Mouse (Mus musculus) left cerebral cortex, postnatal 25 days (tissue): ENCODE measurements around the gene Ccdc6. TPM values are rescaled to one million over a fixed set of nuclear protein-coding genes. Genes with fewer than 3 reads are reported as not detected.

Experiments used
- DNase-seq, 2 experiments: peaks; one replicate each; pipeline ENCODE4 v3.0.0; 2022; ENCODE audit warnings: low spot score in 2 of 2, mixed read lengths in 1 of 2
- intact Hi-C: fragments of 180-260 bp; cut with DNase I; formaldehyde crosslinking; loops from one replicate; pipeline ENCODE4 v1.15.1; 2025
- total RNA-seq, 2 experiments: library from RNA; stranded (reverse); gene quantifications; 2 replicates each; pipeline ENCODE4 v1.2.3; 2021

Ccdc6 gene
- 10 to 100 TPM; 52.0 to 55.3 TPM for total RNA-seq

DNA sequence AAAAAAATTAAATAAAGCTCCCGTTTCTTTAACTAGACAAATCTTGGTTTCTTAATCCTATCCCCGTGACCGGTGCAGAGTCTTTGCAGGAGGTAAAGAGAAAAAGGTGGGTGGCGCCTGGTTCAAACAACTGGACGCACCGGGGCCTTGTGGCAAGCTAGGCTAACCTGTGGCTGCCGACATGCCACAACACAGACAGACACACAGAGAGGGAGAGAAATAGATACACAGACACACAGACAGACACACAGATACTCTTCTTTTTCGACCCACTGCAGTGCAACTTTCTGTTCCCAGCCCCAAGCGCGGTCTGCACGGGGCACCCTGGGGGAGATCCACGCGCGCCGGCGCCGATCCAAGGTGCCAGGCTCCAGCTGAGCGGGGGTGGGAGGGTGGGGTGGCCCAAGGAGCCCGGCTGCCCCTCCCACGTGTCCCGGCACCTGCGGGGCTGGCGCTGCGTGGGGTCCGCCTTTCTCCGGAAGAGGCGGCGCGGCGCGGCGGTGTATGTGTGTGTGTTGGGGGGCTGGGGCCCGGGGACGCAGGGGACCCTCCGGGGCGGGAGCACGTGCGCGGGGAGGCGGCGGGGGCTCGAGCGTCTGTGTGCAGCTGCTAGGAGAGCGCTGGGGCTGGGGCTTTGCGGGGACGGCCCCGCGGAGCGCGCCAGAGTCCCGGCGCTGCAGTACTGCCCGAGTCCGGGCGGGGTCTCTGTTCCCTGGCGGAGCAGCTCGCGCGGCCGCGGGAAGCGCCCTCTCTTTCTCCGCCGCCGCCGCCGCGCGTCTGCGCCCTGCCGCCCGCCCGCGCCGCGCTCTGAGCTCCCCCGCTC, at the start of gene Ccdc6:
TSS of gene Ccdc6 (plus strand) at position 756 of the 823 bp plus-strand sequence.
- peak; percentile 74 to 84 for DNase-seq
- intact Hi-C loops, result loop anchor here (2.0 to 5.0 kb wide), 3 partner anchors 36 to 91 kb away; no protein-coding TSS in a partner anchor

GRCm38 (mm10) chr10:70049771-70050170, 47.1 kb upstream of the Ccdc6 start:
- intact Hi-C loops, result no loop called here
- no peak for DNase-seq

DNA sequence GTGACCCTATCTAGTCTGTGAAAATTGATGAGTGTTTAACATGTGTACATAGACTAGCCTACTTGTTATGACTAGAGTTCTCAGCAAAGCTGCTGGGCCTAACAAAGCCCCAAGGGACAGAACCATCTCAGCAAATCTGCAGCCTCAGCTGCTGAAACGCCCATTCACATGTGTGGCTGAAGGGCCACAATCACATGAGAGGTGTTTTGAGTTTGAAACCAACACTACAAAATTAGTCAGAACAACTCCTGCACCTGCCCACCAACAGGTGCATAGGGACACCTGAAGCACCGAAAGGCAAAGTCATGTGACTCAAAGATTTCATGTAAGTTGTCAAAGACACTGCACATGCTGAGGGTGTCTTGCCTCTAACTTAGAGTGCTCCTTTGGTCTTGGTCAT, 41.6 kb upstream of the Ccdc6 start:
- intact Hi-C loops, result no loop called here

DNA sequence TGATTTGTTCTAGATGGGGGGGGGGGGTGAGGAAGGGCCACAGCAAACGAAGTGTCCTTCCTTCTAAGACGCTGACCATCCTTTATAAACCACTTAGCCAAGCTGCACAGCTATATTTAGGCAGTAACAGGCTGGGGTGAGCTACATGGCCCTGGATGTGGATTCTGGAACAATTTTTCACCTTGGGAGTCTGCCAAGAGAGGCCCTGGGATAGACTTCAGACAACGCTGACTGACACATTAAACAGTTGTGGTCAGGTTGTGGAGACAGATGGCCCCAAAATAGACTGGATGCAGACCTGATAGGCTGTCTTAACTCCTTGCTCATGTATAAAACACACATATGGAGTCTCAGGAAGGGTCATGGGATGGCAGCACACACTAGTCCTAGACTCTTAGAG, 39.9 kb upstream of the Ccdc6 start:
- intact Hi-C loops, result no loop called here
- DNase-seq, result no peak

More for the DNA sequence above, 41.6 kb upstream of the Ccdc6 start:
- DNase-seq, result no peak

GRCm38 (mm10) chr10:70060021-70060688, 36.8 kb upstream of the Ccdc6 start:
- DNase-seq, result peak; percentile 56
- intact Hi-C loops, result no loop called here

DNA sequence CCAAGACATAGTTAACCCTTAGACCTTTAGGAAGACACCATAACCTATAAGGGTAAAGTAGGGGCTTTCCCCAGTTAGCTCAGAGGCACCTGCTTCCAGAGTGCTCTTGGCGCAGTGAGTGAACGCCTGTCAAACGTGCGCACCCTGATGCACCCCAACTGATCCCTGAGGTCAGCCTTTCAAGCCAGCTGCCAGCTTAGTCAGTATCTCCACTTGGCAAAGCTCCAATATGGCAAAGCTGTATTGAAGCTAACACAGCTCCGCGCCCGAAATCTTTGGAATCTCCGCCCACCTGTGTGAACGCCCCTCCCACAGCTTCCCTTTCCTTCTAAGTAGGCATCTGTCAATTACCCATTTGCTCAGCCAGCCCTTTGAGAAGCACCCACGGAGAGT, 36.2 kb upstream of the Ccdc6 start:
- peak; percentile 16 to 54 for DNase-seq
- intact Hi-C loops, result no loop called here

GRCm38 (mm10) chr10:70063881-70064555, 32.9 kb upstream of the Ccdc6 start:
- intact Hi-C loops, result no loop called here

DNA sequence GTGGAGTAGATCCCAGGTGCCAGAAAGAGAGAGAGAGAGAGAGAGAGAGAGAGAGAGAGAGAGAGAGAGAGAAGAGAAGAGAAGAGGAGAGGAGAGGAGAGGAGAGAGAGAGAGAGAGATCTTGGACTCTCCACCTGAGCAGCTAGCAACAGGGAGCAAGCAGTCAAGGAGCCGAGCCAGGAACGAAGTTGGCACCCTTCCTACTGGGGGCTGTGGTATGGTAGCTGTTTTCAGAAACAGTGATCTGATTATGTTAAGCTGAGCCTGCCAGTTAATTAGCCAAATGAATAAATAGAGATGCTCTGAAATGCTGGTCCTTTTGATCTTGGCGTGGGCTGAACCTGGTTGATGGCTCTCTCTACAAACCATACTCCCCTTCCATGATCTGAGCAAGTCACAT, 31.7 kb upstream of the Ccdc6 start:
- intact Hi-C loops, result no loop called here
- DNase-seq, result no peak

More at GRCm38 (mm10) chr10:70063881-70064555, 32.9 kb upstream of the Ccdc6 start:
- DNase-seq, result peak in 1 of 2 experiments; percentile 49

GRCm38 (mm10) chr10:70066497-70067168, 30.3 kb upstream of the Ccdc6 start:
- DNase-seq, result no peak
- intact Hi-C loops, result no loop called here

- DNase-seq, result no peak
- intact Hi-C loops, result no loop called here
These were observed 29.5 kb upstream of the Ccdc6 start for GRCm38 (mm10) chr10:70067169-70068115.

- intact Hi-C loops, result no loop called here
- no peak for DNase-seq
These were observed 27.6 kb upstream of the Ccdc6 start for GRCm38 (mm10) chr10:70069321-70069720.

GRCm38 (mm10) chr10:70071334-70071733, 25.6 kb upstream of the Ccdc6 start:
- intact Hi-C loops, result no loop called here
- peak; percentile 61 to 89 for DNase-seq

- intact Hi-C loops, result no loop called here
- DNase-seq, result peak; percentile 53 to 62
These were observed 19.5 kb upstream of the Ccdc6 start for GRCm38 (mm10) chr10:70077452-70077851.

DNA sequence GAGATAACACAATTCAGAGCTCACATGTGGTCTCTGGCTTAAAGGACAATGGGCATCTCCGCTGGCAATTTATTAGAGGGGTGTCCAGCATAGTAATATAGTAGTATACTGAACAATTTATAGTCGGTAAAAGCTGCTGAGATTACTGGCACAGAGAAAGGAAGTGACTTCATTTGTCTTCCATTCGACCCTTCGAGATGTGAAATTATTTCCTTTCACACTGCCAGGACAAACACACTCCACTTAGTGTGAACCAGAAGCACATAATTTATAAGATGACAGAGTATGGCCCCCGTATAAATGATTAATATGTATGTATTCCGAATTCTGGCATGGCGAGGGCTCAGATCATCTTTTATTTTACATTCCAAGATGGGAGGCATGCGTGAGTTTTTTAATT, 16.0 kb upstream of the Ccdc6 start:
- intact Hi-C loops, result no loop called here
- no peak for DNase-seq

- intact Hi-C loops, result no loop called here
- DNase-seq, result peak in 1 of 2 experiments; percentile 51
These were observed 15.3 kb upstream of the Ccdc6 start for GRCm38 (mm10) chr10:70081564-70082175.

DNA sequence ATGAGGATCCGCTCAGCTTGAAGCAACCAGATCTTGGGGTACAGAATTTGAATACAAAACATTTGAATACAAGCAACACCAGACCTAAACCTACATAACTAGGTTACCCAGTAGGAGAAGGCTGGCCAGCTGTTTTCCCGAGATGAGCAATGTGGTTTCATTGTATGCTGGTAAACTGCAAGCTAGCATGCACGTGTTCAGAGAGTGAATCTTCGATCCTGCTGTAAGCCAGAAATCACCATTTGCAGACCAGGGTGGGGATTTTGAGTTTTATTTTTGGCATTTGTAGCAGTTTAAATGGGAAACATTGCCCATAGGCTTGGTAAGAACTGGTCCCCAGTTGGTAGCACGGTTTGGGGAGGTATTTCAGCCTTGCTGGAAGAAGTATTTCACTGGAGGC, 13.7 kb upstream of the Ccdc6 start:
- intact Hi-C loops, result no loop called here
- DNase-seq, result no peak

DNA sequence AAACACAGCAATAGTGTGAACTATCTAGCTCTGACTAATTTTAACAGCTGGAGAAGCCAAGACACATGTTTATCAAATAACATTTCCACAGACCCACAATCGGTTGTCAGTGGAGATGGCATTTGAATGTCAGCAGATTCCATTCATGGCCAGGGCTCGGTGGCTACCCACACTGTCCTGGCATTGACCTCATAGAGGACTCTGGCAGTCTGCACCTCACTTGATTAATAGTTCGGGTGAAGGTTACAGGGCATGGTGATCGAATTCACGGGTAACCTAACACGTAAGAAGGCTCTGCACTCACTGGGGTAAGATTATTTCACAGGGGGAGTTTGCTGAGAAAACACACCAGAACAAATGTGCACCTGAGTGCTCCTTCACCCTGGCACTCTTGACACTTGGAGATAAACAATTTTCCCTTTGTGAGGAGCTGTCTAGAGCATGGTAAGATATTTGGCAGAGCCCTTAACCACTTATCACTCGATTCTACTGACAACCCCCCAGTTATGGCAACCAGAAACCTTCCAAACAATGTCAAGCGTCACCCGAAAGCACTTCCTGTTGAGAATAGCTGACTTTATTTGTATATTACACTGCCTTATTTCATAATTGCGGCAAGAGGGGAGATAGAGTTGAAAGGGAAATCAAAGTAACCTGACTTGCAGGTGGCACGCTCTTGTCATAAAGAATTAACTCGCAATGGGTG, 11.5 kb upstream of the Ccdc6 start:
- no peak for DNase-seq
- intact Hi-C loops, result no loop called here

- intact Hi-C loops, result no loop called here
These were observed 8.1 kb upstream of the Ccdc6 start for GRCm38 (mm10) chr10:70088788-70089187.

More at GRCm38 (mm10) chr10:70088788-70089187, 8.1 kb upstream of the Ccdc6 start:
- no peak for DNase-seq
